ENCODE assay signal across 8 mouse cellular contexts in genomic region chr13:67278314-67278713, GRCm38 (mm10). TPM values are rescaled to one million over a fixed set of nuclear protein-coding genes. Genes with fewer than 3 reads are reported as not detected.
DNase-seq lines count a peak whose midpoint lies in the region; ATAC-seq and TF ChIP-seq lines count a peak whose summit lies in the region.

TSS of gene Zfp458 (minus strand) at chr13:67278466.

- no peak for TF ChIP-seq POLR2A in kidney, adult 2 months (IDR thresholded peaks at IDR 0.05; ENCODE audit: low read depth, low read length)

- 43% methylated on average over 7 of the region's 7 CpGs for WGBS in kidney, adult 2 months
- 43% methylated on average over 7 of the region's 7 CpGs for WGBS in lung, embryonic 15.5 days

- no peaks in the 10 kb centered on the region for H3K27me3 ChIP-seq in kidney, adult 2 months (replicated peaks; ENCODE audit: control insufficient read depth, insufficient read depth, low read length)
- H3K27me3 ChIP-seq in lung, embryonic 15.5 days, result no peaks in the 10 kb centered on the region

- H3K36me3 ChIP-seq in kidney, adult 2 months (ENCODE audit: control insufficient read depth, insufficient read depth, low read length), result no peaks in the 10 kb centered on the region
- H3K36me3 ChIP-seq in lung, embryonic 15.5 days, result no peaks in the 10 kb centered on the region

- H3K9me3 ChIP-seq in lung, embryonic 15.5 days, result no peaks in the 10 kb centered on the region

- H3K4me1 ChIP-seq in kidney, adult 2 months (ENCODE audit: control insufficient read depth, insufficient read depth, low read length), result no peaks in the 10 kb centered on the region
- H3K4me1 ChIP-seq in lung, embryonic 15.5 days, result no peaks in the 10 kb centered on the region

- H3K4me2 ChIP-seq in lung, embryonic 15.5 days, result no peak within 1 kb of the TSS

- H3K27ac ChIP-seq in kidney, adult 2 months (ENCODE audit: insufficient read depth, low read depth, low read length), result no peak within 1 kb of the TSS
- H3K27ac ChIP-seq in lung, embryonic 15.5 days, result no peak within 1 kb of the TSS

- DNase-seq in kidney, adult 2 months, result peak; percentile 31
- no peak for DNase-seq in kidney, adult 18-20 months
- DNase-seq in c-Kit-positive CD71-positive TER-119-positive erythroid progenitor cells, embryonic 14.5 days (ENCODE audit: low spot score), result peak; percentile 55
- peak; percentile 9 to 37 for DNase-seq in kidney, postnatal 25 days
- DNase-seq in cerebellum, postnatal 36 days, result no peak
- DNase-seq in heart, adult 11 months, result no peak
- DNase-seq in ovary, postnatal 14 days (ENCODE audit: low spot score), result no peak

- no peak for TF ChIP-seq CTCF in kidney, adult 2 months (conservative IDR thresholded peaks at IDR 0.05; ENCODE audit: insufficient read depth, insufficient read length, low read depth, low read length)

- ATAC-seq in lung, embryonic 15.5 days (ENCODE audit: borderline replicate concordance, extremely low read depth, low FRiP score, low TSS enrichment), result peak; percentile 55; the same call in 1 of the 2 replicates

- H3K9ac ChIP-seq in lung, embryonic 15.5 days, result no peak within 1 kb of the TSS

- 0 out of 2 replicates have a peak within 1 kb of the TSS, but pooled peaks have one; percentile 10 for H3K4me3 ChIP-seq in kidney, adult 2 months (ENCODE audit: insufficient read depth, low read depth, low read length)
- no peak within 1 kb of the TSS for H3K4me3 ChIP-seq in lung, embryonic 15.5 days

RNA-seq across cellular contexts. Expression of gene Zfp458, which starts in this region (rescaled TPM):
- 0.53 and 0.61 TPM in 2 replicates for polyA plus RNA-seq in kidney, adult 2 months (2012; rRNA removed)
- 1.5 TPM in 2 replicates for polyA plus RNA-seq in lung, embryonic 15.5 days (2015; fragmentation: Nextera tagmentation; extraction: Ambion mirVana)

Comparison
In these comparisons a context has a peak if more than half of its experiments do, and no peak if none do; other contexts are left out.
1. DNase-seq: peak in c-Kit-positive CD71-positive TER-119-positive erythroid progenitor cells, embryonic 14.5 days (single experiment) and kidney, postnatal 25 days (2 of 2); none in kidney, adult 18-20 months (single experiment), cerebellum, postnatal 36 days (0 of 2), heart, adult 11 months (single experiment) and ovary, postnatal 14 days (single experiment).
2. Peak in DNase-seq and H3K4me3 ChIP-seq in kidney, adult 2 months; RNA of the gene not detected or under 1 TPM.